Mouse (Mus musculus): ENCODE results near the gene Mgea5. TPM values are rescaled to one million over a fixed set of nuclear protein-coding genes. Genes with fewer than 3 reads are reported as not detected.
A peak's percentile ranks its signal among the peaks of the same experiment; 100 is the strongest.
"Not testable (repeated sequence)": the region's sequence is repeated elsewhere in the genome, so short reads cannot be mapped to it uniquely, and the experiment has no call there.

Gene Mgea5
- polyA plus RNA-seq, 1 experiment from 2014 or later = 42.2 TPM

- Histone ChIP-seq H3K9ac (no peak overlapping the region), H3K4me1 (peaks cover 33% of the 10 kb centered on the region), H3K9me3 (no peaks in the 10 kb centered on the region), H3K36me3 (no peaks in the 10 kb centered on the region), H3K4me2 (peak overlapping the region; percentile 51), H3K27ac (no peak overlapping the region), H3K4me3 (replicated peaks) (0 out of 2 replicates have a peak overlapping the region, but pooled peaks have one; percentile 18), H3K27me3 (replicated peaks) (no peaks in the 10 kb centered on the region)
- ATAC-seq (ENCODE audit: insufficient read depth, low FRiP score, low read depth) = no peak
- 16% methylated on average over 8 of the region's 8 CpGs for WGBS
Observed at GRCm38 (mm10) chr19:45812673-45813252, 29.1 kb upstream of the Mgea5 start.

DNA sequence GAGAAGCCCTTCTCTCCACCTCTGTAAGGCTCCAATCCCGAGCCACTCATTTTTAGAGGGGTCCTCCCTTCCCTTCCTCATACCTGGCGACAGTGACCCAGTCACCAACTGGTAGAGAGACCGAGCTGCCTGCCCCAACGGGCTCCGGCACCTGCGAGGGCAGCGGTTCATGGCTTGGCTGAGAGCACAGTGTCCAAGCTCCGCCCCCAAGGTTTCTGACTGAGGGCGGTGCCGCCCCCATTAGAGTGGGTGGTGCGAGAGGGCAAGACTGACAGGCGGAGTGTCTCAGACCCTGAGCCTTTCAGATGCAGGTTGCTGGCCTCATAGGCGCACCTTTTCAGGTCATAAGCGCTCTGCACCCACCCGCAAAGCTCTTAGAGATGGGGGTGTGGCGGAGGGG, 28.5 kb upstream of the Mgea5 start:
- Histone ChIP-seq H3K4me1 (peaks cover 27% of the 10 kb centered on the region), H3K9me3 (no peaks in the 10 kb centered on the region), H3K27ac (no peak overlapping the region), H3K27me3 (replicated peaks) (no peaks in the 10 kb centered on the region), H3K4me3 (replicated peaks) (peak overlapping the region; percentile 18; the same call in 1 of the 2 replicates), H3K9ac (no peak overlapping the region), H3K4me2 (peak overlapping the region; percentile 51), H3K36me3 (no peaks in the 10 kb centered on the region)
- WGBS = 3% methylated on average over 16 of the region's 16 CpGs
- ATAC-seq (ENCODE audit: insufficient read depth, low FRiP score, low read depth) = no peak

DNA sequence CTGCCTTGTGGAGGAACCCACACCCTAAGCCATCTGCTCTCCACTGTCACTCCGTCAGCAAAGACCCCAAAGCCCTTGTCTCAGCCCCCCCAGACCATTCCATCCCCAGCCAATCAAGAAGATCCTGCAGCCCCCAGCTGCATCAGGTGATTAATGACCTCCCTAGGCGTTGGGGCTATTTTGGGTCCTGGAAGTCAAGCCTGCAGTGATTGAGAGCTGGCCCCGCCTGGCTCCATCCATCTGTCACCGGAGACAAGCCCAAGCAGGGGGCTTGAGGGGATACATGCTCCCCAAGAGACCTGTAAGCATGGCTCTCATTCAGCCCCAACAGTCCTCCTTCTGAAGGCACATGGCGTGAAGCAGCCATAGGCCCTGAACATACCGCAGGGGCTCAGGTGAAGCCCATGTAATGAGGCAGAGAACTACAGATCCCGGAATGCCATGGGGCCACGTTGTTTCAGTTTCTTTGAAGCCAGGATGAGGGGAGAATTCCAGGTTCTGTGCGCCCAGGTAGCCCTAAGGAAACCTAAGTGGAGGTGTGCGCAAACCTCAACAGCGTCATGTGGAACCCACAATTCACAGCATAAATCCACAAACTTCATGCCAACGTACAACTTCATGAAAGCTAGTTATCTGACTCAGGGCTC, 27.5 kb upstream of the Mgea5 start:
- H3K36me3 ChIP-seq = no peaks in the 10 kb centered on the region
- WGBS = 58% methylated on average over 12 of the region's 12 CpGs
- H3K4me2 ChIP-seq = no peak overlapping the region
- ATAC-seq (ENCODE audit: insufficient read depth, low FRiP score, low read depth) = no peak
- no peaks in the 10 kb centered on the region for H3K9me3 ChIP-seq
- no peak overlapping the region for H3K9ac ChIP-seq
- no peak overlapping the region for H3K27ac ChIP-seq
- peaks cover 19% of the 10 kb centered on the region for H3K4me1 ChIP-seq
- H3K27me3 ChIP-seq (replicated peaks) = no peaks in the 10 kb centered on the region
- H3K4me3 ChIP-seq (replicated peaks) = no peak overlapping the region

DNA sequence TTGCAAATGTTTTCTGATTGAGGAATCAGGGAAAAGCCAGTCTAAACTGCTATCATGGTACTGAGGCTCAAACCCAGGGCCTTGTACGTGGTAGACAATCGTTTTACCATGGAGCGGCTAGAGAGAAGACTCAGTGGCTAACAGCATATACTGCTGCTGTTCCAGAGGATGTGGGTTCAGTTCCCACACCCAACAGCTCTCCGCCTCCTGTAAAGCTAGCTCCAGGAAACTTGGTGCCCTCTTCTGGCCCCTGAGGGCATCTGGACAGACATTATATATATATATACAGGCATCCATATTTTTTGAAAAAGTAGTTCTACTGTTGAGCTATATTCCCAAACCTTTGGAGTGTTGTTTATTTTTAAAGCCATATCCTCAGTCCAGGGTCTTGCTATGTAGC, 24.1 kb upstream of the Mgea5 start:
- Histone ChIP-seq H3K4me3 (replicated peaks) (no peak overlapping the region), H3K9ac (no peak overlapping the region), H3K9me3 (no peaks in the 10 kb centered on the region), H3K4me1 (0 out of 2 replicates have a peak, but pooled peaks cover 10% of the 10 kb centered on the region), H3K4me2 (no peak overlapping the region), H3K36me3 (no peaks in the 10 kb centered on the region), H3K27me3 (replicated peaks) (no peaks in the 10 kb centered on the region), H3K27ac (no peak overlapping the region)
- no peak for ATAC-seq (ENCODE audit: insufficient read depth, low FRiP score, low read depth)
- 89% methylated on average over 4 of the region's 4 CpGs for WGBS

DNA sequence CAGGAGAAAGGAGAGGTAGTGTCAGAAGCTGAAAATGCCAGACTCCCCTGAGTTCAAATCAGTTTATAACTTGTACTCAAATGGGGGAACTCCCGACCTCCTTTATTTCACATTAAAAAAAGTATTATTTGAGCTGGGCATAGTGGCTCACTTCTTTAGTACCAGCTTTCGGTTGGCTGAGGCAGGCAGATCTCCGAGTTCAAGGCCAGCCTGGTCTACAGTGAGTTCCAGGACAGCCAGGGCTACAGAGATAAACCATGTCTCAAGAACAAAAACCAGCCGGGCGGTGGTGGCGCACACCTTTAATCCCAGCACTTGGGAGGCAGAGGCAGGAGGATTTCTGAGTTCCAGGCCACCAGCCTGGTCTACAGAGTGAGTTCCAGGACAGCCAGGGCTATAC, 22.2 kb upstream of the Mgea5 start:
- ATAC-seq (ENCODE audit: insufficient read depth, low FRiP score, low read depth); H3K9ac ChIP-seq; H3K36me3 ChIP-seq; H3K4me1 ChIP-seq; H3K4me3 ChIP-seq (replicated peaks); H3K27ac ChIP-seq; H3K4me2 ChIP-seq; H3K9me3 ChIP-seq; H3K27me3 ChIP-seq (replicated peaks): not testable (repeated sequence)
- WGBS = 87% methylated on average over 6 of the region's 6 CpGs

- H3K27me3 ChIP-seq (replicated peaks) = no peaks in the 10 kb centered on the region
- H3K27ac ChIP-seq = no peak overlapping the region
- peak; percentile 51; the same call in 1 of the 2 replicates for ATAC-seq (ENCODE audit: insufficient read depth, low FRiP score, low read depth)
- no peaks in the 10 kb centered on the region for H3K4me1 ChIP-seq
- H3K9me3 ChIP-seq = no peaks in the 10 kb centered on the region
- WGBS = 27% methylated on average over 12 of the region's 12 CpGs
- no peak overlapping the region for H3K9ac ChIP-seq
- no peaks in the 10 kb centered on the region for H3K36me3 ChIP-seq
- H3K4me2 ChIP-seq = no peak overlapping the region
- no peak overlapping the region for H3K4me3 ChIP-seq (replicated peaks)
Observed at GRCm38 (mm10) chr19:45804593-45805368, 21.1 kb upstream of the Mgea5 start.

DNA sequence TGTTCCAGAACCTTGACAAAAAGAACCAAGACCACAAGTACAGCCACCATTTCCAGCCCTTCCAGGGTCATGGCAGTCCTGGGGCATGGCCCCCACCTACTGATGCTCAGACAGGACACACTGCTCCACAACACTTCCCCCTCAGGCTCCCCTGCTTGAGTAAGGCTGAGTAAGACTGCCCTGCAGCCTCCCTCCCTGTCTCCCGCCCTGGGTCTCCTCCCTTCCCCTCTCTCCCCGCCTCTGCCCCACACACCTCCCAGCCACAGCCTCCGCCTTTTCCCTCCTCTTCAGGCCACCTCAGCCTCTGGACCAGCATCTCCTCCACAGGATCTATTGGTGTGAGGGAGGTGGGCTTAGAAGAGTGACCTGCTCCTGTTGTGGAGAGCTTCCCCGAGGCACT, 19.8 kb upstream of the Mgea5 start:
- Histone ChIP-seq H3K36me3 (no peaks in the 10 kb centered on the region), H3K4me1 (no peaks in the 10 kb centered on the region), H3K9me3 (no peaks in the 10 kb centered on the region), H3K4me2 (no peak overlapping the region), H3K27ac (no peak overlapping the region), H3K9ac (no peak overlapping the region), H3K27me3 (replicated peaks) (no peaks in the 10 kb centered on the region), H3K4me3 (replicated peaks) (no peak overlapping the region)
- 0 out of 2 replicates have a peak, but pooled peaks have one; percentile 59 for ATAC-seq (ENCODE audit: insufficient read depth, low FRiP score, low read depth)
- WGBS = 26% methylated on average over 3 of the region's 4 CpGs

DNA sequence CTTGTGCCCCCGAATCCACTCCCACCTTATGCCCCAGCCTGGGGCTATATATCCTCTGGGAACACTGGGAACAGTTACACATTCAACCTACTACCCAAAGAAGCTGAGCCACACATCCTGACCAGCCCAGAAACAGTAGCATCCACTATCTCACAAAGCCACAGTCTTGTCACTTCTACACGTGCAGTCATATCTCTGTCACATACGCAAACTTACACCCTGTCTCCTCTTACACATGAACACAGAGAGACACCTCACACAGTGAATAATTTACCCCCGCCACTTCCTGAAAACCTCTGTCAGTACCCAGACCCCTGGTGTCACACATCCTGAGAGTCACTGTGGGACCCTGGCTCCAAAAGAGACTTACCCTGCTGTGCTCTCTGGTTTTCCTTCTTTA, 19.1 kb upstream of the Mgea5 start:
- Histone ChIP-seq H3K4me1 (no peaks in the 10 kb centered on the region), H3K4me2 (no peak overlapping the region), H3K9ac (no peak overlapping the region), H3K9me3 (no peaks in the 10 kb centered on the region), H3K27ac (no peak overlapping the region), H3K4me3 (replicated peaks) (no peak overlapping the region), H3K27me3 (replicated peaks) (no peaks in the 10 kb centered on the region), H3K36me3 (no peaks in the 10 kb centered on the region)
- WGBS = 71% methylated on average over 4 of the region's 4 CpGs
- peak; percentile 63; the same call in 1 of the 2 replicates for ATAC-seq (ENCODE audit: insufficient read depth, low FRiP score, low read depth)

DNA sequence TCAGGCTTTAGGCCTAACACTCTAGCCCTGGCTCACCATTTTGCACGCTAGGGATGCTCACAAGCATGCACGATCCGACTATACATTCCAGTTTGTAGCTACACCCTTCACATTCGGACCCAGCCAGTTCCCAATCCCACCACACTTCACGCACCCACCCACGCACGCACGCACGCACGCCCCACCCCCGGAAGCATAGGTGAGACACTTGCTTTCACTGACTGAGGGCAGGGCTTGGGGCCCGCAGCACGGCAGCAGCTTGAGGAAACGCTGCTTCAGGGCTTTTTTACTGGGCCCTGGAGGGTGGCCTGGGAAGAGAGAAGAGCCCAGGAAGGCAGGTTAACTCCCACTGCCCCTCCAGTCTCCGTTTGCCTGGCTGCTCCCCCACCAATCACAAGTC, 13.2 kb upstream of the Mgea5 start:
- 74% methylated on average over 15 of the region's 15 CpGs for WGBS
- Histone ChIP-seq H3K36me3 (no peaks in the 10 kb centered on the region), H3K9me3 (no peaks in the 10 kb centered on the region), H3K4me2 (no peak overlapping the region), H3K4me1 (no peaks in the 10 kb centered on the region), H3K4me3 (replicated peaks) (no peak overlapping the region), H3K9ac (no peak overlapping the region), H3K27ac (no peak overlapping the region), H3K27me3 (replicated peaks) (no peaks in the 10 kb centered on the region)
- no peak for ATAC-seq (ENCODE audit: insufficient read depth, low FRiP score, low read depth)

- no peaks in the 10 kb centered on the region for H3K27me3 ChIP-seq (replicated peaks)
- H3K4me3 ChIP-seq (replicated peaks) = peak overlapping the region; percentile 11; the same call in 1 of the 2 replicates
- no peak overlapping the region for H3K9ac ChIP-seq
- no peaks in the 10 kb centered on the region for H3K9me3 ChIP-seq
- peak; percentile 61; the same call in 1 of the 2 replicates for ATAC-seq (ENCODE audit: insufficient read depth, low FRiP score, low read depth)
- no peak overlapping the region for H3K27ac ChIP-seq
- 14% methylated on average over 15 of the region's 15 CpGs for WGBS
- no peaks in the 10 kb centered on the region for H3K4me1 ChIP-seq
- H3K36me3 ChIP-seq = no peaks in the 10 kb centered on the region
- H3K4me2 ChIP-seq = peak overlapping the region; percentile 42
Observed at GRCm38 (mm10) chr19:45796061-45796556, 12.5 kb upstream of the Mgea5 start.

- Histone ChIP-seq H3K9me3 (no peaks in the 10 kb centered on the region), H3K4me3 (replicated peaks) (no peak overlapping the region; the same call in 1 of the 2 replicates), H3K9ac (no peak overlapping the region), H3K27me3 (replicated peaks) (no peaks in the 10 kb centered on the region), H3K4me2 (peak overlapping the region; percentile 42), H3K4me1 (no peaks in the 10 kb centered on the region), H3K27ac (no peak overlapping the region), H3K36me3 (no peaks in the 10 kb centered on the region)
- 22% methylated on average over 15 of the region's 15 CpGs for WGBS
- ATAC-seq (ENCODE audit: insufficient read depth, low FRiP score, low read depth) = 0 out of 2 replicates have a peak, but pooled peaks have one; percentile 7
Observed at GRCm38 (mm10) chr19:45795406-45795944, 11.8 kb upstream of the Mgea5 start.

All from stomach, embryonic 15.5 days (tissue).